Mouse (Mus musculus) stomach, embryonic 16.5 days (tissue): ENCODE measurements around the gene Ube2h. TPM values are rescaled to one million over a fixed set of nuclear protein-coding genes. Genes with fewer than 3 reads are reported as not detected.

Experiments used
- ATAC-seq: fragments of 200-750 bp; cut with Nextera tagmentation; 2 replicates; pipeline ENCODE4 v1.8.0; 2017; ENCODE audit warnings: moderate number of reproducible peaks, moderate TSS enrichment; ENCODE audit not compliant: insufficient read depth, low FRiP score
- H3K27ac ChIP-seq: fragments of 300-500 bp; sonication (generic); 2 replicates; pipeline ENCODE4 v1.5.1; 2014; ENCODE audit warnings: low read length
- H3K27me3 ChIP-seq: fragments of 300-500 bp; sonication (generic); 2 replicates; pipeline ENCODE4 v1.6.1; 2014; ENCODE audit warnings: low read length, control low read depth, mixed read lengths; ENCODE audit not compliant: control insufficient read depth, insufficient read depth
- H3K36me3 ChIP-seq: fragments of 300-500 bp; sonication (generic); 2 replicates; pipeline ENCODE4 v1.6.1; 2014; ENCODE audit warnings: low read length; ENCODE audit not compliant: control insufficient read depth, insufficient read depth
- H3K4me1 ChIP-seq: fragments of 300-500 bp; sonication (generic); 2 replicates; pipeline ENCODE4 v1.6.1; 2014; ENCODE audit warnings: low read length, control low read depth, mixed read lengths; ENCODE audit not compliant: control insufficient read depth, insufficient read depth
- H3K4me2 ChIP-seq: fragments of 300-500 bp; sonication (generic); 2 replicates; pipeline ENCODE4 v1.6.1; 2014; ENCODE audit warnings: low read depth, low read length, mixed read lengths
- H3K4me3 ChIP-seq: fragments of 300-500 bp; sonication (generic); replicated peaks from 2 replicates; pipeline ENCODE4 v1.5.1; 2014; ENCODE audit warnings: mild to moderate bottlenecking, low read length
- H3K9ac ChIP-seq: fragments of 300-500 bp; sonication (generic); 2 replicates; pipeline ENCODE4 v1.6.1; 2014; ENCODE audit warnings: low read length
- H3K9me3 ChIP-seq: fragments of 300-500 bp; sonication (generic); replicated peaks from 2 replicates; pipeline ENCODE4 v1.6.1; 2016; ENCODE audit warnings: low read length, control low read depth; ENCODE audit not compliant: control insufficient read depth
- WGBS: fragments of 180-500 bp; shearing (Covaris S2); extraction: QIAGEN DNeasy Blood & Tissue Kit; methylation state at CpG from one replicate; pipeline ENCODE4 v1.1.7; 2014; 5-methylcytosine and 5-hydroxymethylcytosine counted together
- polyA plus RNA-seq: library from polyadenylated mRNA; unstranded; fragments of >200 nt; fragmentation: Nextera tagmentation; extraction: Ambion mirVana; gene quantifications from 2 replicates; pipeline ENCODE4 v1.2.1, GENCODE M21; 2015

Ube2h gene
- polyA plus RNA-seq, 1 experiment from 2014 or later = 47.6 TPM

GRCm38 (mm10) chr6:30302781-30303631 lies 1.3 kb downstream of the Ube2h start:
- Histone ChIP-seq H3K27ac (peak overlapping the region; percentile 88), H3K36me3 (no peaks in the 10 kb centered on the region), H3K4me3 (peak overlapping the region; percentile 76), H3K9me3 (no peaks in the 10 kb centered on the region), H3K4me1 (peaks cover 29% of the 10 kb centered on the region), H3K9ac (peak overlapping the region; percentile 86), H3K4me2 (peak overlapping the region; percentile 84), H3K27me3 (no peaks in the 10 kb centered on the region)
- WGBS = under 1% methylated on average over 11 of the region's 11 CpGs
- no peak for ATAC-seq

- WGBS = 15% methylated on average over 4 of the region's 4 CpGs
- no peaks in the 10 kb centered on the region for H3K9me3 ChIP-seq
- peak overlapping the region; percentile 44 for H3K4me3 ChIP-seq
- H3K36me3 ChIP-seq = 0 out of 2 replicates have a peak, but pooled peaks cover 4% of the 10 kb centered on the region
- peak overlapping the region; percentile 95; the same call in 1 of the 2 replicates for H3K27ac ChIP-seq
- H3K27me3 ChIP-seq = no peaks in the 10 kb centered on the region
- H3K4me1 ChIP-seq = peaks cover 21% of the 10 kb centered on the region
- peak overlapping the region; percentile 84 for H3K4me2 ChIP-seq
- H3K9ac ChIP-seq = peak overlapping the region; percentile 53
- no peak for ATAC-seq
Measured at GRCm38 (mm10) chr6:30302156-30302555, 2.2 kb downstream of the Ube2h start.

- peaks cover 18% of the 10 kb centered on the region for H3K4me1 ChIP-seq
- peak; percentile 17 for ATAC-seq
- H3K4me2 ChIP-seq = peak overlapping the region; percentile 84
- peak overlapping the region; percentile 63 for H3K9ac ChIP-seq
- H3K27ac ChIP-seq = peak overlapping the region; percentile 95
- H3K9me3 ChIP-seq = no peaks in the 10 kb centered on the region
- H3K36me3 ChIP-seq = 0 out of 2 replicates have a peak, but pooled peaks cover 5% of the 10 kb centered on the region
- H3K4me3 ChIP-seq = peak overlapping the region; percentile 44
- WGBS = 12% methylated on average over 7 of the region's 7 CpGs
- no peaks in the 10 kb centered on the region for H3K27me3 ChIP-seq
Measured at GRCm38 (mm10) chr6:30300901-30301300, 3.4 kb downstream of the Ube2h start.

- H3K27ac ChIP-seq = peak overlapping the region; percentile 95
- 0 out of 2 replicates have a peak, but pooled peaks cover 5% of the 10 kb centered on the region for H3K36me3 ChIP-seq
- peak overlapping the region; percentile 84 for H3K4me2 ChIP-seq
- peak; percentile 80 for ATAC-seq
- no peaks in the 10 kb centered on the region for H3K27me3 ChIP-seq
- 4% methylated on average over 5 of the region's 5 CpGs for WGBS
- H3K9ac ChIP-seq = peak overlapping the region; percentile 63
- peak overlapping the region; percentile 44 for H3K4me3 ChIP-seq
- H3K4me1 ChIP-seq = peaks cover 18% of the 10 kb centered on the region
- no peaks in the 10 kb centered on the region for H3K9me3 ChIP-seq
Measured at GRCm38 (mm10) chr6:30300372-30300771, 4.0 kb downstream of the Ube2h start.

GRCm38 (mm10) chr6:30299683-30300082 lies 4.7 kb downstream of the Ube2h start:
- Histone ChIP-seq H3K9me3 (no peaks in the 10 kb centered on the region), H3K4me1 (peaks cover 18% of the 10 kb centered on the region), H3K27me3 (no peaks in the 10 kb centered on the region), H3K27ac (peak overlapping the region; percentile 38; the same call in 1 of the 2 replicates), H3K4me2 (peak overlapping the region; percentile 84; the same call in 1 of the 2 replicates), H3K36me3 (0 out of 2 replicates have a peak, but pooled peaks cover 5% of the 10 kb centered on the region), H3K9ac (no peak overlapping the region), H3K4me3 (no peak overlapping the region)
- no peak for ATAC-seq
- WGBS = 74% methylated on average over 5 of the region's 5 CpGs

- H3K36me3 ChIP-seq = 0 out of 2 replicates have a peak, but pooled peaks cover 5% of the 10 kb centered on the region
- no peak for ATAC-seq
- no peaks in the 10 kb centered on the region for H3K9me3 ChIP-seq
- H3K4me1 ChIP-seq = peaks cover 18% of the 10 kb centered on the region
- WGBS = 44% methylated on average over 1 of the region's 1 CpGs
- no peak overlapping the region for H3K4me2 ChIP-seq
- no peak overlapping the region for H3K4me3 ChIP-seq
- H3K27me3 ChIP-seq = no peaks in the 10 kb centered on the region
- H3K9ac ChIP-seq = no peak overlapping the region
- H3K27ac ChIP-seq = no peak overlapping the region
Measured at GRCm38 (mm10) chr6:30299116-30299515, 5.2 kb downstream of the Ube2h start.

GRCm38 (mm10) chr6:30292579-30292978 lies 11.8 kb downstream of the Ube2h start:
- WGBS = 79% methylated on average over 2 of the region's 2 CpGs
- H3K36me3 ChIP-seq = peaks cover 8% of the 10 kb centered on the region; the same call in 1 of the 2 replicates
- ATAC-seq = no peak

GRCm38 (mm10) chr6:30287958-30288357 lies 16.4 kb downstream of the Ube2h start:
- no peak for ATAC-seq
- Histone ChIP-seq H3K27ac (no peak overlapping the region), H3K4me1 (no peaks in the 10 kb centered on the region), H3K9ac (no peak overlapping the region), H3K4me3 (no peak overlapping the region), H3K36me3 (peaks cover 9% of the 10 kb centered on the region), H3K9me3 (no peaks in the 10 kb centered on the region), H3K4me2 (no peak overlapping the region), H3K27me3 (no peaks in the 10 kb centered on the region)
- WGBS = 88% methylated on average over 6 of the region's 6 CpGs

More at GRCm38 (mm10) chr6:30292579-30292978, 11.8 kb downstream of the Ube2h start:
- no peak overlapping the region for H3K4me2 ChIP-seq
- no peaks in the 10 kb centered on the region for H3K4me1 ChIP-seq
- H3K9ac ChIP-seq = no peak overlapping the region
- no peaks in the 10 kb centered on the region for H3K27me3 ChIP-seq
- H3K4me3 ChIP-seq = no peak overlapping the region
- H3K9me3 ChIP-seq = no peaks in the 10 kb centered on the region
- no peak overlapping the region for H3K27ac ChIP-seq

- ATAC-seq = no peak
- Histone ChIP-seq H3K9me3 (no peaks in the 10 kb centered on the region), H3K27me3 (no peaks in the 10 kb centered on the region), H3K4me2 (no peak overlapping the region), H3K4me3 (no peak overlapping the region), H3K27ac (no peak overlapping the region), H3K36me3 (peaks cover 9% of the 10 kb centered on the region), H3K4me1 (no peaks in the 10 kb centered on the region), H3K9ac (no peak overlapping the region)
Measured at GRCm38 (mm10) chr6:30286642-30287041, 17.7 kb downstream of the Ube2h start.
